Mouse (Mus musculus) kidney, adult 18-20 months (tissue): ENCODE measurements around the gene Cnr2.

Source experiments
- DNase-seq: peaks from one replicate; pipeline ENCODE4 v3.0.0; 2021

Gene Cnr2

DNA sequence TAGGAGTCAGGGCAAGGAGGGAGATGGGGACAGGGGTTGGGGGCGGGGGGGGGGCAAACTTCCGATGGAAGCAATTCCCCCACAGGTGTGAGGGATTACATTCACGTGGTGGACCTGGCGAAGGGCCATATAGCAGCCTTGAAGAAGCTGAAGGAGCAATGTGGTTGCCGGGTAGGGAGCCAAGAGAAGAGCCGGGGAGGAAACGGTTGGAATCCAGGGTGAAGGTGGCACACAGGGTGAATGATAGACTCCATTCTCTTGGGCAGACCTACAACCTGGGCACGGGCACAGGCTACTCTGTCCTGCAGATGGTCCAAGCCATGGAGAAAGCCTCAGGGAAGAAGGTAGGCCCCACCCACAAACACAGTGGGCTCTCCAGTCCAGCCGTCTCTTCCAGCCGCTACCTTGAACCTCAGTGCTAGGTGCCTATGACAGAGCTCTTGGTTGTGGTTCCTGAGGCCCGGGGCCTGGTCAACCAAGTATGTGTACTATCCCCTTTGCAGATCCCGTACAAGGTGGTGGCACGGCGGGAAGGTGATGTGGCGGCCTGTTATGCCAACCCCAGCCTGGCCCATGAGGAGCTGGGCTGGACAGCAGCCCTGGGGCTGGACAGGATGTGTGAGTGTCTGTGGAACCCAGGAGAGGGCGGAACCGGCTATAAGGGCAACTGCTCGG lies 72.0 kb downstream of the Cnr2 start:
- no peak for DNase-seq

DNA sequence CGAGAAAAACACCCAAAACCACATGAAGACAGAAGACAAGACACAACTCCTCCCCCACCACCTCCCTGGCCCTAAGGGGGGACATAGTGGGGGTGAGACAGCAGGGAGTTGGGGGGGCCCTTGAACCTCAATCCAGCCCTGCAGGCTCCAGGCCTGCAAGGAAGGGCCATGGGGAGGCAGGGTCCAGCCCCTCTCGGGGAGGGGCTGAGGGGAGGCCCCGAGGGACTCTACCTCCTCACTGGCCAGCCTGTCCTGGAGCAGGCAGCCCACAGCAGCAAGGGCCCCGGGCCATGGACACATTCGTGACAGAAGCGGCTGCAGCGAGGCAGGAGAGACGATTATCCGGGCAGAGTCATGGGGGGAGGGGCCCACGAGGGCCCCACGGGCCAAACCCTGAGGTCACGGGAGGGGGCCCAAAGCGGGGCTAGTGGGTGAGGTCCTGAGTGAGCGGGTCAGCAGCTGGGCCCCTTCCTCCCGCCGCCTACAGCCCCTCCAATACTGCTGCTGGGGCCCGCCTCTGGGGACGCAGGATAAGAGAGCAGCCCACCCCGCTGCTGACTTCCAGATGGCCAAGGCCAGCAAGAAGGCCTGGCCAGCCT lies 73.2 kb downstream of the Cnr2 start:
- DNase-seq: no peak

GRCm38 (mm10) chr4:135969070-135969750 lies 74.0 kb downstream of the Cnr2 start:
- DNase-seq: no peak
